Mouse (Mus musculus) liver, embryonic 18 days (tissue): ENCODE data around the gene Spin4. TPM values are rescaled to one million over a fixed set of nuclear protein-coding genes. Genes with fewer than 3 reads are reported as not detected.

Experiments
- polyA plus RNA-seq: library from polyadenylated mRNA; depleted of rRNA; stranded (reverse); fragments of >200 nt; gene quantifications from 2 replicates; pipeline ENCODE4 v1.2.3, GENCODE M21; 2012; rRNA removed

The Spin4 gene
- polyA plus RNA-seq: 0.54 and 0.56 TPM in 2 replicates

GRCm38 (mm10) chrX:95026361-95026892, at the start of gene Spin4:
Gene Spin4, minus strand, starts transcription at chrX:95026682.

Other genes starting within 250 kb of the Spin4 start
- gene Arhgef9, start 170.2 kb upstream of the Spin4 start, polyA plus RNA-seq: 2.1 and 2.6 TPM in 2 replicates